Mouse (Mus musculus): ENCODE measurements around the gene Cadm4. TPM values are rescaled to one million over a fixed set of nuclear protein-coding genes. Genes with fewer than 3 reads are reported as not detected.

The Cadm4 gene
- total and polyA plus RNA-seq, 2 experiments from 2014 or later, result 102 to 412 TPM

- Histone ChIP-seq H3K9me3 (ENCODE audit: low read length) (no peaks in the 10 kb centered on the region), H3K27me3 (ENCODE audit: insufficient read depth, low read length) (no peaks in the 10 kb centered on the region), H3K36me3 (ENCODE audit: insufficient read depth) (no peaks in the 10 kb centered on the region), H3K4me3 (ENCODE audit: low read depth, low read length) (no peak overlapping the region), H3K4me2 (ENCODE audit: low read depth) (no peak overlapping the region), H3K4me1 (ENCODE audit: insufficient read depth) (no peaks in the 10 kb centered on the region), H3K9ac (no peak overlapping the region), H3K27ac (ENCODE audit: low read depth, low read length) (no peak overlapping the region)
- no peak for TF ChIP-seq CTCF (IDR thresholded peaks at IDR 0.05; ENCODE audit: low read depth)
- 89% methylated on average over 9 of the region's 9 CpGs for WGBS
- no peak for ATAC-seq
- DNase-seq, result no peak
These were observed 36.4 kb upstream of the Cadm4 start for GRCm38 (mm10) chr7:24445266-24445926.

GRCm38 (mm10) chr7:24446697-24447340 is 35.0 kb upstream of the Cadm4 start:
- Histone ChIP-seq H3K4me2 (ENCODE audit: low read depth) (no peak overlapping the region), H3K27me3 (ENCODE audit: insufficient read depth, low read length) (no peaks in the 10 kb centered on the region), H3K36me3 (ENCODE audit: insufficient read depth) (no peaks in the 10 kb centered on the region), H3K9ac (no peak overlapping the region), H3K4me1 (ENCODE audit: insufficient read depth) (no peaks in the 10 kb centered on the region), H3K9me3 (ENCODE audit: low read length) (no peaks in the 10 kb centered on the region), H3K4me3 (ENCODE audit: low read depth, low read length) (no peak overlapping the region), H3K27ac (ENCODE audit: low read depth, low read length) (no peak overlapping the region)
- ATAC-seq (no peak), DNase-seq (no peak)
- 80% methylated on average over 7 of the region's 7 CpGs for WGBS
- no peak for TF ChIP-seq CTCF (IDR thresholded peaks at IDR 0.05; ENCODE audit: low read depth)

- Histone ChIP-seq H3K4me2 (ENCODE audit: low read depth) (no peak overlapping the region), H3K9me3 (ENCODE audit: low read length) (no peaks in the 10 kb centered on the region), H3K4me1 (ENCODE audit: insufficient read depth) (no peaks in the 10 kb centered on the region), H3K36me3 (ENCODE audit: insufficient read depth) (no peaks in the 10 kb centered on the region), H3K9ac (no peak overlapping the region), H3K27ac (ENCODE audit: low read depth, low read length) (0 out of 2 replicates have a peak overlapping the region, but pooled peaks have one; percentile 35), H3K27me3 (ENCODE audit: insufficient read depth, low read length) (no peaks in the 10 kb centered on the region), H3K4me3 (ENCODE audit: low read depth, low read length) (no peak overlapping the region)
- no peak for TF ChIP-seq CTCF (IDR thresholded peaks at IDR 0.05; ENCODE audit: low read depth)
- ATAC-seq (peak; percentile 54), DNase-seq (peak; percentile 27)
- WGBS, result 63% methylated on average over 14 of the region's 14 CpGs
These were observed 32.9 kb upstream of the Cadm4 start for GRCm38 (mm10) chr7:24448782-24449517.

DNA sequence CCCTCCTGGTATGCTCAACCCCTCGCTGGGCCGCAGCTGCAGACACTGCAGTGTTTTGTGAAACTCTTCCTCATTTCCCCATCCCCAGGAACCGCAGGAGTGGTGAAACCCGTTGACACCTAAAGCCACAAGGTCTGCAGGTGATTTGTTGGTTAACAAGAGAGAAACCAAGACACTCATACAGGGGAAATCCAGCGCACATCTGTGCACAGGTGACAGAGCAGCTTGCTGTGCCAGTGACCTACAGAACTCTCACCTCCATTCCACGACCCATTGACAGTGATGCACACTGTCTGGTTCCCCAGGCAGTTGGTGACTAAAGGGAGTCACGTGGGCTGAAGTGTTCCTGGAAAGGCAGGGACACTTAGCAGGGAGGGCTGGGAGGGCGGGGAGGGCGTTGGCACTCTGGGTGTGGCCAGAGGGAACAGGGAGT is 31.2 kb upstream of the Cadm4 start:
- TF ChIP-seq CTCF (IDR thresholded peaks at IDR 0.05; ENCODE audit: low read depth), result no peak
- Histone ChIP-seq H3K4me1 (ENCODE audit: insufficient read depth) (no peaks in the 10 kb centered on the region), H3K36me3 (ENCODE audit: insufficient read depth) (no peaks in the 10 kb centered on the region), H3K27me3 (ENCODE audit: insufficient read depth, low read length) (no peaks in the 10 kb centered on the region), H3K27ac (ENCODE audit: low read depth, low read length) (no peak overlapping the region), H3K9me3 (ENCODE audit: low read length) (no peaks in the 10 kb centered on the region), H3K4me3 (ENCODE audit: low read depth, low read length) (no peak overlapping the region), H3K9ac (no peak overlapping the region), H3K4me2 (ENCODE audit: low read depth) (no peak overlapping the region)
- DNase-seq (no peak), ATAC-seq (no peak)
- 69% methylated on average over 9 of the region's 9 CpGs for WGBS

GRCm38 (mm10) chr7:24451855-24452311 is 29.9 kb upstream of the Cadm4 start, which contains the start of gene Irgc1:
TSS of gene Irgc1 (minus strand) at chr7:24452297.
- Histone ChIP-seq H3K36me3 (ENCODE audit: insufficient read depth) (no peaks in the 10 kb centered on the region), H3K27ac (ENCODE audit: low read depth, low read length) (no peak within 1 kb of the TSS), H3K4me2 (ENCODE audit: low read depth) (no peak within 1 kb of the TSS), H3K4me3 (ENCODE audit: low read depth, low read length) (no peak within 1 kb of the TSS), H3K4me1 (ENCODE audit: insufficient read depth) (no peaks in the 10 kb centered on the region), H3K9me3 (ENCODE audit: low read length) (no peaks in the 10 kb centered on the region), H3K27me3 (ENCODE audit: insufficient read depth, low read length) (no peaks in the 10 kb centered on the region), H3K9ac (no peak within 1 kb of the TSS)
- 82% methylated on average over 9 of the region's 9 CpGs for WGBS
- no peak for TF ChIP-seq CTCF (IDR thresholded peaks at IDR 0.05; ENCODE audit: low read depth)
- DNase-seq, result no peak
- no peak for ATAC-seq

DNA sequence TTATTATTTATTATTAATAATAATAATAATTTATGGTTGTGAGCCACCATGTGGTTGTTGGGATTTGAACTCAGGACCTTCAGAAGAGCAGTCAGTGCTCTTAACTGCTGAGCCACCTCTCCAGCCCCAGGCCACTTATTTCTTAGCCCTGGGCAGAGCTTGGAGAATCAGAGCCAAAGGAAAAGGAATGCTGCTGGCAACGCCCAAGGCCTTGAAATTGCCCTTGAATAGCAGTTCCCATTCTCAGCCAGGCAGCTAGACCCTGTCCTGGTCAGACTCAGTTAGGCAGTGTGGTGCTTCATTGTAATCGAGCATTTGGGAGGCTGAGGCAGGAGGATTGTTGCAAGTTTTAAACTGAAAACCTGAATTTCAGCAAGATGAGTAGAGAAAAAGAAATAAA is 27.6 kb upstream of the Cadm4 start:
- DNase-seq (no peak), ATAC-seq (no peak)
- Histone ChIP-seq H3K4me1 (ENCODE audit: insufficient read depth) (no peaks in the 10 kb centered on the region), H3K27ac (ENCODE audit: low read depth, low read length) (no peak overlapping the region), H3K9me3 (ENCODE audit: low read length) (no peaks in the 10 kb centered on the region), H3K9ac (no peak overlapping the region), H3K4me3 (ENCODE audit: low read depth, low read length) (no peak overlapping the region), H3K4me2 (ENCODE audit: low read depth) (no peak overlapping the region), H3K36me3 (ENCODE audit: insufficient read depth) (no peaks in the 10 kb centered on the region), H3K27me3 (ENCODE audit: insufficient read depth, low read length) (no peaks in the 10 kb centered on the region)
- 71% methylated on average over 2 of the region's 2 CpGs for WGBS
- no peak for TF ChIP-seq CTCF (IDR thresholded peaks at IDR 0.05; ENCODE audit: low read depth)

DNA sequence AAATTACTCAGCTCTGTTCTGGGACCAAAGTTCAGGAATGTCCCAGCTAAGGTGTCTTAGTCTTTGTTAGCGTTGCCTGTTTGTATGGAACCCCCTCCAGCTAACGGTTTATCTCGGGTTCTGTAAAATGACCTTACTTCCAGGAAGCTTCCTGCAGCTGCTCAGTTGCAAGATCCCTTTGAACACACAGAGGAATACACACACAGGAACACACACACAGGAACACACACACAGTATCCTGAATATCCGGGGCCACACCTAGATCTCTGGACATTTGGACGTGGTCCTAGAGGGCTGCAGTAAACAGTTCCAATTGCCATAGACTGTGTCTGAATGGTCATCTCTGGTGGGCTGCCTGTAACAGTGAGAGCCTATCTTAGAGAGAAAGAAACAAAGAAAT is 26.1 kb upstream of the Cadm4 start:
- ATAC-seq, result no peak
- DNase-seq, result no peak

More for the DNA sequence above, 26.1 kb upstream of the Cadm4 start:
- Histone ChIP-seq H3K36me3 (ENCODE audit: insufficient read depth) (no peaks in the 10 kb centered on the region), H3K9ac (no peak overlapping the region), H3K4me2 (ENCODE audit: low read depth) (no peak overlapping the region), H3K4me1 (ENCODE audit: insufficient read depth) (no peaks in the 10 kb centered on the region), H3K27ac (ENCODE audit: low read depth, low read length) (no peak overlapping the region), H3K4me3 (ENCODE audit: low read depth, low read length) (no peak overlapping the region), H3K27me3 (ENCODE audit: insufficient read depth, low read length) (no peaks in the 10 kb centered on the region), H3K9me3 (ENCODE audit: low read length) (no peaks in the 10 kb centered on the region)
- WGBS, result 84% methylated on average over 5 of the region's 5 CpGs
- TF ChIP-seq CTCF (IDR thresholded peaks at IDR 0.05; ENCODE audit: low read depth), result no peak
